Mouse (Mus musculus): ENCODE results near the gene Cope. TPM values are rescaled to one million over a fixed set of nuclear protein-coding genes. Genes with fewer than 3 reads are reported as not detected.

Cope gene
- polyA plus RNA-seq (2012; rRNA removed): 379 and 443 TPM in 2 replicates
- polyA plus RNA-seq (2014; fragmentation: Nextera tagmentation; extraction: Ambion mirVana): 340 and 371 TPM in 2 replicates

- Histone ChIP-seq H3K9me3 (ENCODE audit: control insufficient read depth, low read length) (no peaks in the 10 kb centered on the region), H3K4me3 (replicated peaks; ENCODE audit: low read length) (peak within 1 kb of the TSS; percentile 91), H3K27me3 (ENCODE audit: control insufficient read depth, insufficient read depth, low read length) (no peaks in the 10 kb centered on the region), H3K27ac (replicated peaks; ENCODE audit: low read depth, low read length) (peak within 1 kb of the TSS; percentile 82), H3K36me3 (ENCODE audit: control insufficient read depth, insufficient read depth, low read length) (peaks cover 56% of the 10 kb centered on the region), H3K4me2 (replicated peaks; ENCODE audit: low read depth, low read length, severe bottlenecking) (peak within 1 kb of the TSS; percentile 77), H3K4me1 (ENCODE audit: control insufficient read depth, insufficient read depth, low read length) (peaks cover 14% of the 10 kb centered on the region), H3K9ac (ENCODE audit: low read depth, low read length, severe bottlenecking) (peak within 1 kb of the TSS; percentile 72)
- WGBS: 0% methylated on average over 40 of the region's 40 CpGs
- ATAC-seq (ENCODE audit: low FRiP score, low read depth) (peak; percentile 94), DNase-seq (ENCODE audit: low spot score) (peak; percentile 97)
- TF ChIP-seq POLR2A (IDR thresholded peaks at IDR 0.05; ENCODE audit: borderline replicate concordance, extremely low read depth, insufficient read depth, insufficient read length): 0 out of 2 replicates have a peak, but pooled peaks have one; percentile 4
These were observed at the start of gene Cope, which contains the start of gene Ddx49 for GRCm38 (mm10) chr8:70302358-70302890. Gene Cope, plus strand, starts transcription at chr8:70302518. Gene Ddx49, minus strand, starts transcription at chr8:70302489.

- no peak for ATAC-seq (ENCODE audit: low FRiP score, low read depth)
- TF ChIP-seq POLR2A (IDR thresholded peaks at IDR 0.05; ENCODE audit: borderline replicate concordance, extremely low read depth, insufficient read depth, insufficient read length): no peak
- Histone ChIP-seq H3K9me3 (ENCODE audit: control insufficient read depth, low read length) (no peaks in the 10 kb centered on the region), H3K4me3 (replicated peaks; ENCODE audit: low read length) (no peak overlapping the region), H3K27me3 (ENCODE audit: control insufficient read depth, insufficient read depth, low read length) (no peaks in the 10 kb centered on the region), H3K4me2 (replicated peaks; ENCODE audit: low read depth, low read length, severe bottlenecking) (no peak overlapping the region), H3K4me1 (ENCODE audit: control insufficient read depth, insufficient read depth, low read length) (no peaks in the 10 kb centered on the region), H3K9ac (ENCODE audit: low read depth, low read length, severe bottlenecking) (no peak overlapping the region), H3K36me3 (ENCODE audit: control insufficient read depth, insufficient read depth, low read length) (peaks cover 98% of the 10 kb centered on the region), H3K27ac (replicated peaks; ENCODE audit: low read depth, low read length) (no peak overlapping the region)
- 84% methylated on average over 1 of the region's 1 CpGs for WGBS
- DNase-seq (ENCODE audit: low spot score): no peak
These were observed 47.7 kb upstream of the Cope start for GRCm38 (mm10) chr8:70254628-70255027.

GRCm38 (mm10) chr8:70257456-70257855 lies 44.9 kb upstream of the Cope start:
- no peak for TF ChIP-seq POLR2A (IDR thresholded peaks at IDR 0.05; ENCODE audit: borderline replicate concordance, extremely low read depth, insufficient read depth, insufficient read length)
- Histone ChIP-seq H3K9ac (ENCODE audit: low read depth, low read length, severe bottlenecking) (no peak overlapping the region), H3K9me3 (ENCODE audit: control insufficient read depth, low read length) (no peaks in the 10 kb centered on the region), H3K27ac (replicated peaks; ENCODE audit: low read depth, low read length) (no peak overlapping the region), H3K4me3 (replicated peaks; ENCODE audit: low read length) (no peak overlapping the region), H3K36me3 (ENCODE audit: control insufficient read depth, insufficient read depth, low read length) (peaks cover 98% of the 10 kb centered on the region), H3K4me2 (replicated peaks; ENCODE audit: low read depth, low read length, severe bottlenecking) (no peak overlapping the region), H3K27me3 (ENCODE audit: control insufficient read depth, insufficient read depth, low read length) (no peaks in the 10 kb centered on the region), H3K4me1 (ENCODE audit: control insufficient read depth, insufficient read depth, low read length) (no peaks in the 10 kb centered on the region)
- DNase-seq (ENCODE audit: low spot score): no peak
- WGBS: 87% methylated on average over 3 of the region's 3 CpGs
- ATAC-seq (ENCODE audit: low FRiP score, low read depth): no peak

- H3K27me3 ChIP-seq (ENCODE audit: control insufficient read depth, insufficient read depth, low read length): no peaks in the 10 kb centered on the region
- H3K4me3 ChIP-seq (replicated peaks; ENCODE audit: low read length): no peak overlapping the region
- H3K27ac ChIP-seq (replicated peaks; ENCODE audit: low read depth, low read length): no peak overlapping the region
- no peak overlapping the region for H3K9ac ChIP-seq (ENCODE audit: low read depth, low read length, severe bottlenecking)
- H3K4me2 ChIP-seq (replicated peaks; ENCODE audit: low read depth, low read length, severe bottlenecking): no peak overlapping the region
- ATAC-seq (ENCODE audit: low FRiP score, low read depth) (no peak), DNase-seq (ENCODE audit: low spot score) (no peak)
- WGBS: 95% methylated on average over 5 of the region's 5 CpGs
- no peaks in the 10 kb centered on the region for H3K4me1 ChIP-seq (ENCODE audit: control insufficient read depth, insufficient read depth, low read length)
- peaks cover 98% of the 10 kb centered on the region for H3K36me3 ChIP-seq (ENCODE audit: control insufficient read depth, insufficient read depth, low read length)
- no peak for TF ChIP-seq POLR2A (IDR thresholded peaks at IDR 0.05; ENCODE audit: borderline replicate concordance, extremely low read depth, insufficient read depth, insufficient read length)
- H3K9me3 ChIP-seq (ENCODE audit: control insufficient read depth, low read length): no peaks in the 10 kb centered on the region
These were observed 43.7 kb upstream of the Cope start for GRCm38 (mm10) chr8:70258600-70258999.

- DNase-seq (ENCODE audit: low spot score) (no peak), ATAC-seq (ENCODE audit: low FRiP score, low read depth) (no peak)
- Histone ChIP-seq H3K27ac (replicated peaks; ENCODE audit: low read depth, low read length) (no peak overlapping the region), H3K4me2 (replicated peaks; ENCODE audit: low read depth, low read length, severe bottlenecking) (no peak overlapping the region), H3K4me3 (replicated peaks; ENCODE audit: low read length) (no peak overlapping the region), H3K27me3 (ENCODE audit: control insufficient read depth, insufficient read depth, low read length) (no peaks in the 10 kb centered on the region), H3K9ac (ENCODE audit: low read depth, low read length, severe bottlenecking) (no peak overlapping the region), H3K9me3 (ENCODE audit: control insufficient read depth, low read length) (no peaks in the 10 kb centered on the region), H3K36me3 (ENCODE audit: control insufficient read depth, insufficient read depth, low read length) (peaks cover 98% of the 10 kb centered on the region), H3K4me1 (ENCODE audit: control insufficient read depth, insufficient read depth, low read length) (no peaks in the 10 kb centered on the region)
- 95% methylated on average over 2 of the region's 2 CpGs for WGBS
- TF ChIP-seq POLR2A (IDR thresholded peaks at IDR 0.05; ENCODE audit: borderline replicate concordance, extremely low read depth, insufficient read depth, insufficient read length): no peak
These were observed 43.3 kb upstream of the Cope start for GRCm38 (mm10) chr8:70259043-70259442.

Measured in limb, embryonic 14.5 days (tissue).